29 mouse cellular contexts compared by ENCODE assay signal in the genomic region with DNA sequence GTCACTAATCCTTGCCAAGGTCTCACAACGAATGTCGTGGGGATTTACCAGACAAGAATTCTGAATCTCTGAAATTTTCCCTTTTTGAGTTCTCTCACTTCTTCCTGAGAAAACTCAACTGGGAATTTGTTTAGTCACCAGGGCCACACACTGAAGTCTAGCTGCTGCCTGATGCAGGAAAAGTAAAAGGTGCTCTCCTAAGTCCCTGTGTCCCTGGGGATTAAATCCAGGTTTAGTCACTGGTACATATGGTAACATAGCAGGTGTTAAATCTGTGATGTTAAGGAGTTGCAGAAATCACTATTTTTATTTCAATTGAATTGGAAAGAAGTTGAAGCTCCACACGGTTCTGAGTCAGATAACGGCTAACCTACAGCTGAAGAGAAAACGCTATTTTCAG.
"Had no signal": no experiment of that assay in that cellular context is flagged by ENCODE, and none has a peak within 500 bp of the region (broad histone marks: within the 10 kb centered on the region; RNA-seq: fewer than 3 reads in every experiment).

No protein-coding gene starts in this region.

- H3K36me3 ChIP-seq: limb, embryonic 10.5 days; limb, embryonic 12.5 days; limb, embryonic 13.5 days; limb, embryonic 15.5 days; liver, embryonic 12.5 days; liver, embryonic 13.5 days; liver, embryonic 15.5 days; lung, embryonic 15.5 days; midbrain, embryonic 12.5 days; midbrain, embryonic 13.5 days; midbrain, embryonic 15.5 days; neural tube, embryonic 12.5 days had no signal

- H3K9me3 ChIP-seq: limb, embryonic 10.5 days; limb, embryonic 13.5 days; limb, embryonic 15.5 days; liver, embryonic 13.5 days; liver, embryonic 15.5 days; lung, embryonic 15.5 days; megakaryocyte, embryonic 14.5 days; midbrain, embryonic 13.5 days; midbrain, embryonic 15.5 days; neural tube, embryonic 12.5 days had no signal

- H3K4me1 ChIP-seq: limb, embryonic 10.5 days; limb, embryonic 12.5 days; limb, embryonic 13.5 days; limb, embryonic 15.5 days; liver, embryonic 12.5 days; liver, embryonic 13.5 days; liver, embryonic 15.5 days; lung, embryonic 15.5 days; megakaryocyte, embryonic 14.5 days; midbrain, embryonic 12.5 days; midbrain, embryonic 13.5 days; midbrain, embryonic 15.5 days; neural tube, embryonic 12.5 days had no signal

- H3K27me3 ChIP-seq: limb, embryonic 12.5 days; limb, embryonic 13.5 days; limb, embryonic 15.5 days; liver, embryonic 12.5 days; liver, embryonic 13.5 days; liver, embryonic 15.5 days; lung, embryonic 15.5 days; megakaryocyte, embryonic 14.5 days; midbrain, embryonic 12.5 days; midbrain, embryonic 13.5 days; midbrain, embryonic 15.5 days; neural tube, embryonic 12.5 days had no signal

- DNase-seq: left cerebral cortex, postnatal 4 days; liver; liver, embryonic 13.5 days; liver, postnatal 0 days; lung, adult 18-20 months; lung, adult 2 months; lung, embryonic 14.5 days; lung, postnatal 10 days; lung, postnatal 14 days; lung, postnatal 36 days; lung, postnatal 4 days; midbrain, embryonic 14.5 days had no signal

- H3K27ac ChIP-seq: limb, embryonic 10.5 days; limb, embryonic 12.5 days; limb, embryonic 13.5 days; limb, embryonic 15.5 days; liver, embryonic 12.5 days; liver, embryonic 13.5 days; liver, embryonic 14.5 days; liver, embryonic 15.5 days; lung, embryonic 15.5 days; macrophage; midbrain, embryonic 12.5 days; midbrain, embryonic 13.5 days; midbrain, embryonic 15.5 days; neural tube, embryonic 12.5 days had no signal

- H3K4me3 ChIP-seq: limb, embryonic 10.5 days; limb, embryonic 12.5 days; limb, embryonic 13.5 days; limb, embryonic 15.5 days; liver, embryonic 12.5 days; liver, embryonic 13.5 days; liver, embryonic 15.5 days; lung, embryonic 15.5 days; megakaryocyte, embryonic 14.5 days; midbrain, embryonic 12.5 days; midbrain, embryonic 13.5 days; midbrain, embryonic 15.5 days; myocyte; neural tube, embryonic 12.5 days had no signal

- ATAC-seq: liver, embryonic 12.5 days; liver, postnatal 0 days; lung, postnatal 0 days; midbrain, embryonic 13.5 days; midbrain, embryonic 15.5 days; midbrain, embryonic 16.5 days had no signal
